Mouse (Mus musculus) stomach, postnatal 0 days (tissue): ENCODE data around the gene Ulk4. TPM values are rescaled to one million over a fixed set of nuclear protein-coding genes. Genes with fewer than 3 reads are reported as not detected.

Experiments used
- ATAC-seq: fragments of 200-750 bp; cut with Nextera tagmentation; 2 replicates; pipeline ENCODE4 v1.8.0; 2017; ENCODE audit not compliant: low FRiP score, low TSS enrichment
- DNase-seq: peaks from one replicate; pipeline ENCODE4 v3.0.0-alpha.2; 2016; ENCODE audit warnings: low spot score
- H3K27ac ChIP-seq: fragments of 300-500 bp; sonication (generic); replicated peaks from 2 replicates; pipeline ENCODE4 v1.5.1; 2014; ENCODE audit warnings: mild to moderate bottlenecking, control low read depth
- H3K27me3 ChIP-seq: fragments of 300-500 bp; sonication (generic); 2 replicates; pipeline ENCODE4 v1.6.1; 2014; ENCODE audit warnings: low read length; ENCODE audit not compliant: control insufficient read depth, insufficient read depth
- H3K36me3 ChIP-seq: fragments of 300-500 bp; sonication (generic); 2 replicates; pipeline ENCODE4 v1.6.1; 2014; ENCODE audit warnings: low read length, mixed read lengths; ENCODE audit not compliant: control insufficient read depth, insufficient read depth
- H3K4me1 ChIP-seq: fragments of 300-500 bp; sonication (generic); replicated peaks from 2 replicates; pipeline ENCODE4 v1.6.1; 2014; ENCODE audit warnings: antibody characterized with exemption; ENCODE audit not compliant: control insufficient read depth, insufficient read depth
- H3K4me2 ChIP-seq: fragments of 300-500 bp; sonication (generic); replicated peaks from 2 replicates; pipeline ENCODE4 v1.6.1; 2014; ENCODE audit warnings: low read depth, mild to moderate bottlenecking, control low read depth, moderate library complexity
- H3K4me3 ChIP-seq: fragments of 300-500 bp; sonication (generic); 2 replicates; pipeline ENCODE4 v1.5.1; 2014; ENCODE audit warnings: low read depth, low read length, control low read depth
- H3K9ac ChIP-seq: fragments of 300-500 bp; sonication (generic); 2 replicates; pipeline ENCODE4 v1.6.1; 2014; ENCODE audit warnings: mild to moderate bottlenecking, low read length, control low read depth, mixed read lengths
- H3K9me3 ChIP-seq: fragments of 300-500 bp; sonication (generic); 2 replicates; pipeline ENCODE4 v1.6.1; 2016; ENCODE audit warnings: low read length; ENCODE audit not compliant: control insufficient read depth
- CTCF ChIP-seq: IDR thresholded peaks from 2 replicates; pipeline ENCODE4 v1.5.1; 2016; ENCODE audit warnings: antibody characterized with exemption, low read depth, mild to moderate bottlenecking, moderate library complexity
- EP300 ChIP-seq: optimal IDR thresholded peaks from 2 replicates; pipeline ENCODE3; 2016; ENCODE audit warnings: antibody characterized with exemption
- WGBS: fragments of 180-500 bp; shearing (Covaris S2); extraction: QIAGEN DNeasy Blood & Tissue Kit; methylation state at CpG from one replicate; pipeline ENCODE4 v1.1.7; 2014; 5-methylcytosine and 5-hydroxymethylcytosine counted together
- polyA plus RNA-seq: library from polyadenylated mRNA; unstranded; fragments of >200 nt; fragmentation: Nextera tagmentation; extraction: Ambion mirVana; gene quantifications from 2 replicates; pipeline ENCODE4 v1.2.1, GENCODE M21; 2015

The Ulk4 gene
- polyA plus RNA-seq, 1 experiment from 2014 or later: 73.3 TPM

GRCm38 (mm10) chr9:120989806-120990700, 286.9 kb downstream of the Ulk4 start:
- no peak for DNase-seq
- no peak overlapping the region for H3K9ac ChIP-seq
- no peak overlapping the region; the same call in 1 of the 2 replicates for H3K4me2 ChIP-seq
- 0 out of 2 replicates have a peak, but pooled peaks cover 12% of the 10 kb centered on the region for H3K4me1 ChIP-seq
- ATAC-seq: no peak
- H3K4me3 ChIP-seq: no peak overlapping the region
- H3K27ac ChIP-seq: no peak overlapping the region
- WGBS: 56% methylated on average over 15 of the region's 15 CpGs
- TF ChIP-seq EP300 (no peak), CTCF (no peak)
- H3K9me3 ChIP-seq: no peaks in the 10 kb centered on the region
- H3K27me3 ChIP-seq: no peaks in the 10 kb centered on the region
- no peaks in the 10 kb centered on the region for H3K36me3 ChIP-seq

- Histone ChIP-seq H3K4me1 (0 out of 2 replicates have a peak, but pooled peaks cover 12% of the 10 kb centered on the region), H3K27ac (no peak overlapping the region), H3K9ac (no peak overlapping the region), H3K4me2 (no peak overlapping the region), H3K4me3 (no peak overlapping the region), H3K9me3 (no peaks in the 10 kb centered on the region), H3K27me3 (no peaks in the 10 kb centered on the region), H3K36me3 (no peaks in the 10 kb centered on the region)
- WGBS: 42% methylated on average over 9 of the region's 9 CpGs
- DNase-seq (no peak), ATAC-seq (no peak)
- TF ChIP-seq EP300: no peak
- no peak for TF ChIP-seq CTCF
Observed at GRCm38 (mm10) chr9:120988088-120988487, 288.9 kb downstream of the Ulk4 start.

DNA sequence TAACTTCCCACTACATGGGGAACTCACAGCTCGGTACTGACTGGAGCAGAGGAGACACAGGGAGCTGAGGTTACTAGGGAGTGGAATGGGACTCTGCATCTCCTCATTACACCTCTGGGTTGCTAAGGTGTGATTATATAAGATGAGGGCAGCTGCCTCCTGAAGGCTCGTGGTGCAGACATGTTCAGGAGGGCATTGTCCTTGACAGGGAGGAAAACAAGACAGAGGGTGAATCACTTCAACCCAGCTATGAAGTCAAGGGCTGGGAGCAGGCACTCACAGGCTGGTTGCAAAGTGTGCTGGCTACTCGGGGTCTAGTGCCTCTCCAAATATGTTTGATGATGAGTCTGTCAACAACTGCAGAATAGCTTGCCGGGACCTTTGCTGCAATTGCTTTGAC, 290.0 kb downstream of the Ulk4 start:
- Histone ChIP-seq H3K9me3 (no peaks in the 10 kb centered on the region), H3K9ac (no peak overlapping the region), H3K36me3 (no peaks in the 10 kb centered on the region), H3K27ac (no peak overlapping the region), H3K4me2 (no peak overlapping the region), H3K4me1 (0 out of 2 replicates have a peak, but pooled peaks cover 12% of the 10 kb centered on the region), H3K27me3 (no peaks in the 10 kb centered on the region), H3K4me3 (no peak overlapping the region)
- TF ChIP-seq CTCF (no peak), EP300 (no peak)
- no peak for DNase-seq
- WGBS: 66% methylated on average over 4 of the region's 4 CpGs
- no peak for ATAC-seq

- H3K27ac ChIP-seq: no peak overlapping the region
- no peak overlapping the region for H3K4me3 ChIP-seq
- H3K27me3 ChIP-seq: no peaks in the 10 kb centered on the region
- H3K9me3 ChIP-seq: no peaks in the 10 kb centered on the region
- no peak for DNase-seq
- H3K4me1 ChIP-seq: 0 out of 2 replicates have a peak, but pooled peaks cover 12% of the 10 kb centered on the region
- no peaks in the 10 kb centered on the region for H3K36me3 ChIP-seq
- no peak for ATAC-seq
- no peak overlapping the region for H3K9ac ChIP-seq
- H3K4me2 ChIP-seq: no peak overlapping the region
- 93% methylated on average over 3 of the region's 3 CpGs for WGBS
- TF ChIP-seq CTCF (no peak), EP300 (no peak)
Observed at GRCm38 (mm10) chr9:120986255-120986654, 290.7 kb downstream of the Ulk4 start.

GRCm38 (mm10) chr9:120985524-120985923, 291.5 kb downstream of the Ulk4 start:
- 83% methylated on average over 5 of the region's 5 CpGs for WGBS
- Histone ChIP-seq H3K4me2 (no peak overlapping the region), H3K27me3 (no peaks in the 10 kb centered on the region), H3K9ac (no peak overlapping the region), H3K9me3 (no peaks in the 10 kb centered on the region), H3K27ac (peak overlapping the region; percentile 49; the same call in 1 of the 2 replicates), H3K4me1 (0 out of 2 replicates have a peak, but pooled peaks cover 12% of the 10 kb centered on the region), H3K36me3 (no peaks in the 10 kb centered on the region), H3K4me3 (no peak overlapping the region)
- TF ChIP-seq CTCF (no peak), EP300 (no peak)
- ATAC-seq (peak; percentile 86), DNase-seq (peak; percentile 57)

GRCm38 (mm10) chr9:120985009-120985408, 292.0 kb downstream of the Ulk4 start:
- peak; percentile 25 for ATAC-seq
- H3K4me1 ChIP-seq: 0 out of 2 replicates have a peak, but pooled peaks cover 12% of the 10 kb centered on the region

More at GRCm38 (mm10) chr9:120985009-120985408, 292.0 kb downstream of the Ulk4 start:
- no peak for TF ChIP-seq CTCF
- TF ChIP-seq EP300: no peak
- DNase-seq: no peak
- 90% methylated on average over 5 of the region's 5 CpGs for WGBS
- Histone ChIP-seq H3K27me3 (no peaks in the 10 kb centered on the region), H3K9me3 (no peaks in the 10 kb centered on the region), H3K4me2 (no peak overlapping the region), H3K36me3 (no peaks in the 10 kb centered on the region), H3K27ac (no peak overlapping the region), H3K9ac (no peak overlapping the region), H3K4me3 (no peak overlapping the region)
